Mouse (Mus musculus) bone marrow, adult 2 months (tissue): ENCODE results near the gene Mrpl48.
"Not testable (repeated sequence)": the region's sequence is repeated elsewhere in the genome, so short reads cannot be mapped to it uniquely, and the experiment has no call there.

Experiments
- CTCF ChIP-seq: fragments of 200-500 bp; IDR thresholded peaks from 2 replicates; pipeline ENCODE4 v1.5.1; 2011; ENCODE audit warnings: low read length, control low read depth; ENCODE audit not compliant: control insufficient read depth, insufficient read depth
- POLR2A ChIP-seq: fragments of 200-500 bp; IDR thresholded peaks from 2 replicates; pipeline ENCODE4 v1.6.1; 2011; ENCODE audit warnings: low read depth, mild to moderate bottlenecking, control low read depth, low read length, borderline replicate concordance; ENCODE audit not compliant: control insufficient read depth

- TF ChIP-seq CTCF = peak; percentile 5; the same call in 1 of the 2 replicates
- TF ChIP-seq POLR2A = not testable (repeated sequence)
Observed at GRCm38 (mm10) chr7:100567238-100567637, 40.9 kb downstream of the Mrpl48 start.
